Mouse (Mus musculus) forebrain, embryonic 14.5 days (tissue): Measurements from ENCODE around the gene Tmco4. TPM values are rescaled to one million over a fixed set of nuclear protein-coding genes. Genes with fewer than 3 reads are reported as not detected.

Experiments
- ATAC-seq: fragments of 200-750 bp; cut with Nextera tagmentation; 2 replicates; pipeline ENCODE4 v1.8.0; 2017; ENCODE audit warnings: mild to moderate bottlenecking, moderate library complexity
- DNase-seq: peaks from one replicate; pipeline ENCODE4 v3.0.0-alpha.2; 2015; ENCODE audit warnings: low spot score
- H3K27ac ChIP-seq: fragments of 300-500 bp; sonication (generic); 2 replicates; pipeline ENCODE4 v1.5.1; 2014; ENCODE audit warnings: low read depth, mild to moderate bottlenecking, control low read depth, low read length, moderate library complexity
- H3K27me3 ChIP-seq: fragments of 300-500 bp; sonication (generic); replicated peaks from 2 replicates; pipeline ENCODE4 v1.6.1; 2014; ENCODE audit warnings: low read length, control low read depth, mixed read lengths; ENCODE audit not compliant: control insufficient read depth, insufficient read depth
- H3K36me3 ChIP-seq: fragments of 300-500 bp; sonication (generic); 2 replicates; pipeline ENCODE4 v1.6.1; 2014; ENCODE audit warnings: low read length, control low read depth; ENCODE audit not compliant: control insufficient read depth, insufficient read depth
- H3K4me1 ChIP-seq: fragments of 300-500 bp; sonication (generic); 2 replicates; pipeline ENCODE4 v1.6.1; 2014; ENCODE audit warnings: antibody characterized with exemption, low read length, control low read depth; ENCODE audit not compliant: control insufficient read depth, insufficient read depth
- H3K4me2 ChIP-seq: fragments of 300-500 bp; sonication (generic); 2 replicates; pipeline ENCODE4 v1.6.1; 2014; ENCODE audit warnings: mild to moderate bottlenecking, control low read depth, low read length
- H3K4me3 ChIP-seq: fragments of 300-500 bp; sonication (generic); 2 replicates; pipeline ENCODE4 v1.5.1; 2014; ENCODE audit warnings: low read depth, low read length, control low read depth
- H3K9ac ChIP-seq: fragments of 300-500 bp; sonication (generic); 2 replicates; pipeline ENCODE4 v1.6.1; 2014; ENCODE audit warnings: mild to moderate bottlenecking, low read length, control low read depth, moderate library complexity
- H3K9me3 ChIP-seq: fragments of 300-500 bp; sonication (generic); replicated peaks from 2 replicates; pipeline ENCODE4 v1.6.1; 2016; ENCODE audit warnings: low read length, control low read depth, mixed read lengths; ENCODE audit not compliant: control insufficient read depth
- WGBS: fragments of 180-500 bp; shearing (Covaris S2); extraction: QIAGEN DNeasy Blood & Tissue Kit; methylation state at CpG from one replicate; pipeline ENCODE4 v1.1.7; 2014; 5-methylcytosine and 5-hydroxymethylcytosine counted together
- polyA plus RNA-seq: library from polyadenylated mRNA; unstranded; fragments of >200 nt; fragmentation: Nextera tagmentation; extraction: Ambion mirVana; gene quantifications from 2 replicates; pipeline ENCODE4 v1.2.1, GENCODE M21; 2014

Tmco4 gene
- polyA plus RNA-seq, 1 experiment from 2014 or later = 0.70 TPM

DNA sequence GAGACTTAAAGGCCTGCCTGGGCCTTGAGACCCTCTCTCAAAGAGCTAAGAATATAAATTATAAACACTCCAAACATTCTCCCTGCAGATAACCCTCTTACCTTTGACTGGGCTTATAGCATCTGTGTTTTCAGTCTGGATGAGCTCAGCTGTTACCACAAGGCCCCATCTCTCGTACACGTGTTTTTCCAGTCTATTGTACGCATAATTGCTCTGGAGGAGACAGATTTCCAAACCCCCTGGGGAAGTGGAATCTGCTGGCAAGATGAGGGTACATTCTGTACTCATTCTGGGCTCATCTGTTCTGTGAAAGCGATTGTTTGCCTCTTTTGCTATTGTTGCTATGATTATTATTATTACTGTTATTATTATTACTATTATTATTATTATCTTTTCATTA is 46.3 kb downstream of the Tmco4 start:
- Histone ChIP-seq H3K4me1 (no peaks in the 10 kb centered on the region), H3K9ac (no peak overlapping the region), H3K4me2 (no peak overlapping the region), H3K27ac (no peak overlapping the region), H3K9me3 (0 out of 2 replicates have a peak, but pooled peaks cover 4% of the 10 kb centered on the region), H3K4me3 (no peak overlapping the region), H3K27me3 (no peaks in the 10 kb centered on the region), H3K36me3 (no peaks in the 10 kb centered on the region)
- WGBS = 53% methylated on average over 4 of the region's 4 CpGs
- ATAC-seq = no peak
- peak; percentile 45 for DNase-seq

DNA sequence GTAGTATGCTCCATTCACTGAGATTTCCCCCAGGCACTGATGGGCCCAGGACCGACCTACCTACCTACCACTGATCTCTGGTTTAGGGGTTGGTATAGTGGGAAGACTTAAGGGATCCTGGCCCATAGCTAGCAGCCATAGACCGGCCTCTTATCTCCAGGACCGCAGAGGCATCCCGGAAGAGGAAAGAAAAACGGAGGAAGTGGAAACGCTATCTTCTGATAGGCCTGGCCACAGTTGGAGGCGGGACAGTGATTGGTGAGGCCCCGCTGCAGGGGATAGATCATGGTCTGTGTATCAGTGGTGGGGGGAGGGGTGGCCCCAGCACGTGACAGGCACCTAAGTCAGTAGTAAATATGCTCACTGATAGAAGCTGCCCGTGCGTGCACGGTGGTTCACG is 46.7 kb downstream of the Tmco4 start:
- no peak overlapping the region for H3K4me3 ChIP-seq
- H3K4me2 ChIP-seq = no peak overlapping the region
- H3K4me1 ChIP-seq = peaks cover 3% of the 10 kb centered on the region; the same call in 1 of the 2 replicates
- no peak overlapping the region for H3K9ac ChIP-seq
- H3K27me3 ChIP-seq = no peaks in the 10 kb centered on the region
- DNase-seq = no peak
- no peaks in the 10 kb centered on the region for H3K36me3 ChIP-seq
- 0 out of 2 replicates have a peak, but pooled peaks cover 4% of the 10 kb centered on the region for H3K9me3 ChIP-seq
- 75% methylated on average over 13 of the region's 13 CpGs for WGBS
- no peak overlapping the region for H3K27ac ChIP-seq
- no peak for ATAC-seq

DNA sequence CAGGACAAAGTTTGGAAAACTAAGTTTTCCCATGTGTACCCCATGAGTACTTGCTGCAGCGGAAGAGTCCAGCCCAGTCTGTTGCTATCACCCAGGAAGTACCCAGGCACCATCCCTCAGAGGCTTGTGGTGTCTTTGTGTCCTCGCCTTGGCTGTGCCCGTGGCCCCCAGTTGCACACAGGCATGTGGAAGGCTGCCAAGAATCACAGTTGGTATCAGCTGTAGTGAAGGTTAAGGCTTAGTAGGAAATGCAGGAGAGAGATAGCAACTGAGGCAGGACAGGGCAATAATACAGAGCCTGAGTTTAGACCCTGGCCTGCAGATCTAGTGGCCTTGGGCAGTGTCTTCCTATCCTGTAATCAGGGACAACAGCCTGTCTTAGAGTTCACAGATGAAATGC is 47.7 kb downstream of the Tmco4 start:
- 68% methylated on average over 3 of the region's 3 CpGs for WGBS
- no peaks in the 10 kb centered on the region for H3K27me3 ChIP-seq
- H3K9ac ChIP-seq = no peak overlapping the region
- H3K4me2 ChIP-seq = no peak overlapping the region
- H3K36me3 ChIP-seq = no peaks in the 10 kb centered on the region
- DNase-seq (no peak), ATAC-seq (no peak)
- H3K4me1 ChIP-seq = peaks cover 6% of the 10 kb centered on the region; the same call in 1 of the 2 replicates
- no peak overlapping the region for H3K4me3 ChIP-seq
- no peak overlapping the region for H3K27ac ChIP-seq
- H3K9me3 ChIP-seq = no peaks in the 10 kb centered on the region

DNA sequence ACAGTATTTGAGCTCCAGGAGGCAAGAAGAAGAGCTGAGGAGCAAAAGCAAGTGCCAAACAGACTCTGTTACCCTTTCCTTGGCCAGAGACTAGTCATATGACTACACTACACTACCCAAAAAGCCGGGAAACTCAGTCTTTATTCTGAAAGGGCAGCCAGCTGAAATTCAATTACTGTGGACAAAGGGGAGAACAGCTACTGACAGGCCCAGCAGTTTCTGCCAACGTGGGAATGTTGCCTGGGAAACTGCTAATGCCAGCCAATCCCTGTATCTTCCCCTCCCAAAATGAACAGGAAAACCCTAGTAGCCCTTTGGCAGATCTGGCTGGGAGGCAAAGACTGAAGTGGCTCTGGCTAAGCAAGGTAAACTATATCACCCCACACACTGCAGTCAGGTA is 51.7 kb downstream of the Tmco4 start:
- H3K4me1 ChIP-seq = peaks cover 6% of the 10 kb centered on the region; the same call in 1 of the 2 replicates
- no peaks in the 10 kb centered on the region for H3K27me3 ChIP-seq
- no peaks in the 10 kb centered on the region for H3K36me3 ChIP-seq
- H3K9me3 ChIP-seq = no peaks in the 10 kb centered on the region
- no peak overlapping the region; the same call in 1 of the 2 replicates for H3K9ac ChIP-seq
- peak overlapping the region; percentile 58; the same call in 1 of the 2 replicates for H3K27ac ChIP-seq
- no peak overlapping the region for H3K4me2 ChIP-seq
- H3K4me3 ChIP-seq = no peak overlapping the region
- 0% methylated on average over 2 of the region's 2 CpGs for WGBS
- DNase-seq (peak; percentile 88), ATAC-seq (peak; percentile 77)

DNA sequence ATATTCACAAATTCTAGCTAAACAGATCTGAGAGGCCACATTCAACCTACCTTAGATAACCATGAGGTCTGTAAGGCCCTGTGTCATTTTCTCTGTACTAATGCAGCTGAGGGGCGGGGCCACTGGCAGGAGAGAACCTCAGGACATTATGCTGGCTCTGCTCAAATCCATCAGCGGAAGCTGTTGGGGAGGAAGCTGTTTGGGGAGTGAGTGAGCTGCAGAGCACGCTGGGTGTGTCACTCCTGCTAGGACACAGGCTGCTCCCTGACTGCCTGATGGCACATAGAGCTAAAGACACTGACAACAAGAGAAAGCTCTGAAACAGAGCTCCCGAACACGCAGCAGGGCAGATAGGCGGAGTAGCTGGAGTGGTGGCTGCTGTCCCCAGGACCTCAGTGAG is 58.0 kb downstream of the Tmco4 start:
- Histone ChIP-seq H3K4me2 (no peak overlapping the region), H3K9ac (no peak overlapping the region), H3K4me3 (no peak overlapping the region), H3K27me3 (no peaks in the 10 kb centered on the region), H3K4me1 (peaks cover 8% of the 10 kb centered on the region; the same call in 1 of the 2 replicates), H3K36me3 (no peaks in the 10 kb centered on the region), H3K9me3 (no peaks in the 10 kb centered on the region), H3K27ac (no peak overlapping the region)
- DNase-seq (no peak), ATAC-seq (no peak)
- WGBS = 67% methylated on average over 6 of the region's 6 CpGs

DNA sequence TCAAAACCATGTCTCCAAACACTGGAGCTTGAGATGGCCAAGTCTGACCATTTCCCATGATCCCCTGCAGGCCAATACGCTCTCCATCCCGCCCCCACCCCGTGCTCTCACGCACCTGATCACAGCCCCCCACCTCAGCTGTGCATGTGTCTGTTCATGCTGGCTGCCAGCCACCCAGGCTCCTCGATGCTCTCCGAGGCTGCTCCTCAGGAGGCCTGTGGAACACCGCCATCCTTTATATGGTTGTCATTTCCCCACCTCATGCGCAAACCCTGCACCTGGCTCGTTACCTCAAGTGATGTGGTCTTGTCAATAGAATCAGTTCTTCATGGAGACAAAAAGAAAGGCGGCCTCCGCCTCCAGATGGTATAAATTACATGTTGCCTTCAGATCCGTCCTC is 59.8 kb downstream of the Tmco4 start:
- no peaks in the 10 kb centered on the region for H3K27me3 ChIP-seq
- no peak overlapping the region for H3K27ac ChIP-seq
- no peaks in the 10 kb centered on the region for H3K36me3 ChIP-seq
- no peaks in the 10 kb centered on the region for H3K9me3 ChIP-seq
- no peak overlapping the region for H3K9ac ChIP-seq
- H3K4me2 ChIP-seq = no peak overlapping the region
- H3K4me3 ChIP-seq = no peak overlapping the region
- ATAC-seq = 0 out of 2 replicates have a peak, but pooled peaks have one; percentile 44
- WGBS = 54% methylated on average over 12 of the region's 12 CpGs
- peaks cover 13% of the 10 kb centered on the region for H3K4me1 ChIP-seq
- DNase-seq = peak; percentile 34

DNA sequence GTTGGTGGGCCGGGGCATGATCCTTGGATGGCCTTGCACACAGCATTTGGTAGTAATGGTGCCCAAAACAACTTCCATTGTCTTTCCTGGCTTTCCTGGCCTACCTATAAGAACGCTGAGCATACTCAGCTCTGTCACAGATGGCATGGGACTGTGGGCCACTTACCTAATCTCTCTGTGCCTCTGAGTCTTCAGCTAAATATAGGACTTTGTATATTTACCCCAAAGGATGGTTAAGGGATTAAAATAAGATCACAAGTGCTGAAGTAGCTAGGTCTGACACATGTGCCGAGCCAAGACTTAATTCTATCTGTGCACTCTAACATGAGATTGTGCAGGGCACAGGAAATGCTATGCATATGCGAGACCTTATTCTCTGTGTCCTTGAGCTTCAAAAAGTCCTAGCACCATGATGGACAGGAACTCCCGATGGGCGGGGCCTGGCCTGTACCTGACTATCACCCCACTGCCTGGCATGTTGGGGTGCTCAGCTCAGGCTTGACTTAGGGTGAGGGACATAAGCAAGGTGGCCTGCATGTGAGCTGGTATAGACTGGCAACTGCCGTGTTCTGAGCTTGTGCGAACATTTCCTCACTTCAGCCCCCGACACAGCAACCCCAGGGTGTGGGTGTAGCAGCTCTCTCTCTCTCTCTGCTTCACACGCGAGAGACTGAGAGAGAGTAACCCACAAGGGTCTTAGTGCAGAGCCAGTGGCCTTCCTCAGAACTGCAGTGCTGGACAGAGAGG is 60.7 kb downstream of the Tmco4 start:
- no peak for DNase-seq
- H3K27ac ChIP-seq = no peak overlapping the region
- no peak overlapping the region for H3K9ac ChIP-seq
- no peak overlapping the region for H3K4me2 ChIP-seq
- no peak for ATAC-seq
- WGBS = 95% methylated on average over 11 of the region's 11 CpGs
- H3K4me1 ChIP-seq = peaks cover 22% of the 10 kb centered on the region
- H3K27me3 ChIP-seq = no peaks in the 10 kb centered on the region
- H3K9me3 ChIP-seq = no peaks in the 10 kb centered on the region
- H3K4me3 ChIP-seq = no peak overlapping the region
- H3K36me3 ChIP-seq = no peaks in the 10 kb centered on the region

DNA sequence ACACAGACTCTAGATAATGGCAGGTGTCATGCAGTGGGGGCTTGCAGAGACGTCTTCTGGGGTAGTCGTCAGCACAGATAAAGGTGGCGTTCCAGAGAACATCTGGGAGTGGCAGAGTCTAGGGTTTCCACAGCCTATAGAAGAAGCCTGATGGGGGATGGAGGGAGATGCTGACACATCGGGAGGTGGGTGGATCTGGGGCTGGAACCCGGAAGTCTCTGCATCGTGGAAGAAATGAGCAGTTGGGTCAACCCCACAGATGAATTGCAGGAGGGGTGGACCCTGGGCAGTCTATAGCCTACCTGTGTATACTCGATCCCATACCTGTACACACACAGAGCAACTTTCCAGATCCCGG is 61.3 kb downstream of the Tmco4 start:
- ATAC-seq = no peak
- no peak overlapping the region for H3K4me2 ChIP-seq
- H3K27me3 ChIP-seq = no peaks in the 10 kb centered on the region
- no peaks in the 10 kb centered on the region for H3K9me3 ChIP-seq
- peaks cover 27% of the 10 kb centered on the region for H3K4me1 ChIP-seq
- no peaks in the 10 kb centered on the region for H3K36me3 ChIP-seq
- DNase-seq = no peak
- WGBS = 84% methylated on average over 8 of the region's 8 CpGs
- no peak overlapping the region for H3K4me3 ChIP-seq
- H3K27ac ChIP-seq = no peak overlapping the region
- H3K9ac ChIP-seq = no peak overlapping the region

DNA sequence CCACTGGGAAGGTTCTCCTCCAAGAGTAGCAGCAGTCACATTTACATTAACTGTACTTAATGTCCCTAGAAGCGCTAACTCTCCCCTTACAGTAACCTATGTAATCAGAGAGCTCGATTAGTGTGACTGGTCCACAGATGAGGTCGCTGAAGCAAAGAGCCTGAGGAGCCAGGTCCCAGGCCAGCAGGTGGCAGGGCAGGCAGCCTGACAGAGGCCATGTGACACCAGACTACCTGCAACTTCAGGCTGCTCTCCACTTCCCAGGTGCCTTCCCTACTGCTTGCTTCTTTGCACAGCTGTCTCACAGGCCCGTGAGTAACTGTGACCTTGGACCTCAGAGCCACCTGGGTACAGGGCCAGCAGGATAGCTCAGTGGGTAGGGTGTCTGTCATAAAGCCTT is 61.9 kb downstream of the Tmco4 start:
- WGBS = 56% methylated on average over 4 of the region's 4 CpGs
- no peak for ATAC-seq
- no peak overlapping the region for H3K27ac ChIP-seq

More for the DNA sequence above, 61.9 kb downstream of the Tmco4 start:
- Histone ChIP-seq H3K4me1 (peaks cover 31% of the 10 kb centered on the region), H3K4me2 (no peak overlapping the region), H3K36me3 (no peaks in the 10 kb centered on the region), H3K9ac (no peak overlapping the region), H3K9me3 (no peaks in the 10 kb centered on the region), H3K27me3 (no peaks in the 10 kb centered on the region), H3K4me3 (no peak overlapping the region)
- no peak for DNase-seq
